Mouse (Mus musculus): ENCODE data around the gene Gm11114. TPM values are rescaled to one million over a fixed set of nuclear protein-coding genes. Genes with fewer than 3 reads are reported as not detected.

Gm11114 gene
- polyA plus RNA-seq, 1 experiment from 2014 or later = not detected

DNA sequence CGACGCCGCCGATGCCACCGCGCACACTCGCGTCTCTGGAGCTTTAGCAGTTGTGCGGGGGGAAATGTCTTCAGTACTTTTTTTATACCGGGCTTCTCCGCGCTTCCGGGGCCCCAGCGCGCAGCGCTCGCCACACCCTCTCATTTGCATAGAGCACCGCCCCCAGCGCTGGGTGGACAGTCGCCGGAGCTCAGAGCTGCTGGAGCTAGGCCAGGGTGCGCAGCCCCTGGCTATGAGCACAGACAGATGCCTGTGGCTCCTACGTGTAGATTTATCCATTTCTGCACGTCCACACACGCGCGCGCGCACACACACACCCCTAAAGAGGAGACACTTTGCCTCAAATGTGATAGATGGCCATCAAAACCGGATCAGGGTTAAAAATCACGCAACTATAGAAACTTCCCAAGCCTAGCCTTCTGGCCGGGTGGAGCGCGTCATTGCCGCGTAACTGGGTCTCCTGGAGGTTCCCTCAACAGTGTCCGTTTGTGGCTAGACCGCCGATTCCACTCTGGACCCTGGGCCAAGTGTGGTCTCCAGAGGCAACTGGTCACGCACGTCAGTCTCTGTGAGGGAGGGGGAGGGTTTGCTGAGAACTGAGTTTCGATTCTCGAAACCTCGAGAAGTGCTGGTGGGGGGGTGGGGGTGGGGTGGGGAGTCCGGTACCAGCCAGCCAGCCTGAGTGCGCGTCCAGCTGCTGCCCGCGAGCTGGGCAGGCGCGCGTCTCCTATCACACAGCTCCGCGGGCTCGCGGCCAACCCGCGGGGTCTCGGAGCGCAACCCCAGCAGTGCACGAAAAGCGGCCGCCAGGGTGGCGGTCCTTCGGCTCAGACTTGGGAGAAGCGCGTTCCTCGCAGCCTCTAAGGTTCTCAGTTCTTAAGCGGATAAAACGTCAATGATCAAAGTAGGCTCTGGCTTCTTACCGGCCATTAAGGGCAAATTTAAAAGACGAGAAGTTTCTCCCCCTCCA lies 15.0 kb downstream of the Gm11114 start, which contains the start of gene Tent5a:
Gene Tent5a, minus strand, starts transcription at position 107 of the 970 bp plus-strand sequence.
- Histone ChIP-seq H3K36me3 (ENCODE audit: poor library complexity, severe bottlenecking) (no peaks in the 10 kb centered on the region), H3K4me2 (peak within 1 kb of the TSS; percentile 94), H3K9me3 (replicated peaks) (no peaks in the 10 kb centered on the region), H3K4me3 (peak within 1 kb of the TSS; percentile 67), H3K4me1 (peaks cover 14% of the 10 kb centered on the region), H3K27ac (no peak within 1 kb of the TSS), H3K9ac (peak within 1 kb of the TSS; percentile 64), H3K27me3 (peaks cover 25% of the 10 kb centered on the region)
- under 1% methylated on average over 72 of the region's 72 CpGs for WGBS
- peak; percentile 88 for ATAC-seq

DNA sequence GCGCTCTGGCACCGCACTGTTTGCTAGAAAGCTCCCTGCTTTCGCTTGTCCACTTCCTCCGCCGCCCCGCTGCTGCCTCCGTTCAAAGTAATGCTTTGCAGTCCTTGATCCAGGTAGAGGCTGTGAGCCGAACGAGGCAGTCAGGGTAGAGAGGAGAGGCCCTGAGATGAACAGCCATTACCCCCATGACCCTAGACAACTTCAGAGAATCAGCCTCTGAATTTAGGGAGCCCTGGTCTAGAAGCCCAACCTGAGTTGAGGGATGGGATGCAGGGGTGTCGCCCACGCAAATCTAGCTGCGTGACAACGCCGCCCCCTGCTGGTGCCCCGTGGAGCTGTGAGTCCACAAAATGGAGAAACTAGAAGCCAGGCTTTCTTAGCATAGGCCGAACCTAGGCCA lies 15.7 kb downstream of the Gm11114 start:
- H3K9ac ChIP-seq = peak overlapping the region; percentile 64
- peak overlapping the region; percentile 94 for H3K4me2 ChIP-seq
- no peaks in the 10 kb centered on the region for H3K36me3 ChIP-seq (ENCODE audit: poor library complexity, severe bottlenecking)
- peaks cover 25% of the 10 kb centered on the region for H3K27me3 ChIP-seq
- peaks cover 14% of the 10 kb centered on the region for H3K4me1 ChIP-seq
- WGBS = 1% methylated on average over 16 of the region's 16 CpGs
- H3K27ac ChIP-seq = no peak overlapping the region
- no peaks in the 10 kb centered on the region for H3K9me3 ChIP-seq (replicated peaks)
- H3K4me3 ChIP-seq = peak overlapping the region; percentile 67
- ATAC-seq = peak; percentile 54

DNA sequence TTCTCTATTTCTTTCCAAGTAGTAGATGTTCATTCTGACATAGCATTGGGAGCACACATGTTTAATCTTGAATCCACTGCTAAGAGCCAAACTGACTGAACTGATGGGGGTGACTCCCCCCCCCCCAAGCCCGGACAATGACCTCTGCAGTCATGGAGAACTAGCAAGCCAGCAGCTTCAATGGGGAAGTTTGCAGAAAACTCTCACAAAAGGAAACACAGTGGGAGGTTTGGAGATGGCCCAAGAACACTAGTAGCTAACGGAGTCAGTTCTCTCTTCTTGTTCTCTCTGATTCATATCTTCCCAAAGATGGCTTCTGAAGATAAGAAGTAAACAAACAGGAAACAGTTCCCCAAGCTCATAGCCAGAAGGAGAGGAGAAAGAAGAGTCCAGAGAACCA lies 18.9 kb downstream of the Gm11114 start:
- Histone ChIP-seq H3K27ac (no peak overlapping the region), H3K9me3 (replicated peaks) (no peaks in the 10 kb centered on the region), H3K4me1 (peaks cover 9% of the 10 kb centered on the region), H3K27me3 (peaks cover 5% of the 10 kb centered on the region; the same call in 1 of the 2 replicates), H3K4me2 (no peak overlapping the region), H3K9ac (no peak overlapping the region), H3K4me3 (no peak overlapping the region), H3K36me3 (ENCODE audit: poor library complexity, severe bottlenecking) (no peaks in the 10 kb centered on the region)
- no peak for ATAC-seq
- 60% methylated on average over 2 of the region's 2 CpGs for WGBS

DNA sequence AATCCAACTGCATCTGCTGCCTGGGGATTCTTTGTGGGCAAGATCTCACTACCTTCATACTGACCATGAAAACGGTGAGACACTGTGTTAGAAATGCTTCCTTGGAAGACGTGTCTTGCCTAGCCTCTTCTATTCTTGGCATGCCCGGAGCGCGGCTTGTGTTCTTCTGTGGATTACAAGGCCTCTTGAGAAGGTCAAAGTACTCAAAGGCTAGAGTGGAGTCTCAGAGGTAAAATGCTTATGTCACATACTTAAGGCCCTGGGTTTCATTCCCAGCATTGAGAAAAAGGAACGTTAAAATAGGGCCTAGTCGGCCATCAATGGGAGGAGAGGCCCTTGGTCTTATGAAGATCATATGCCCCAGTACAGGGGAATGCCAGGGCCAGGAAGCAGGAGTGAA lies 23.5 kb downstream of the Gm11114 start:
- no peak overlapping the region for H3K9ac ChIP-seq
- no peak for ATAC-seq
- H3K4me1 ChIP-seq = no peaks in the 10 kb centered on the region
- no peaks in the 10 kb centered on the region for H3K9me3 ChIP-seq (replicated peaks)
- no peak overlapping the region for H3K4me2 ChIP-seq
- no peak overlapping the region for H3K27ac ChIP-seq
- 92% methylated on average over 7 of the region's 7 CpGs for WGBS
- no peak overlapping the region for H3K4me3 ChIP-seq
- H3K27me3 ChIP-seq = no peaks in the 10 kb centered on the region
- H3K36me3 ChIP-seq (ENCODE audit: poor library complexity, severe bottlenecking) = no peaks in the 10 kb centered on the region

DNA sequence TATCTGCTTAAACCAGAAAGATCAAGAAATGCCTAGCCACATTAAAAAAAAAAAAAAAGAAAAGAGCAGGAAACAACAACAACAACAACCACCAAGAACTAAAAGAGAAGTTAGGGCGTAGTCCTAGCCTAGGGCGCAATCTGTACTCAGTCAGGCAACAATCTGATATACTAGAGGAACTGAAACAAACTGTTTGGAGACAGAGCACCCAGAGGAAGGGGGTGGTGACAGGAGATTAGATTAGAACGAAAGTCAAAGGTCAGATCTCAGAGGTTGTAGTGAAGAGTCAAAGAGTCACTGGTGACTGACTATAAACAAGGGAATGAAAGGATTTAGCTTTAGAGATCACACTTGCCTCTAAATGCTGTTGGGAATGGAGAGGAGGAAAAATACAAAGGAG lies 27.7 kb downstream of the Gm11114 start:
- H3K36me3 ChIP-seq (ENCODE audit: poor library complexity, severe bottlenecking) = no peaks in the 10 kb centered on the region
- no peaks in the 10 kb centered on the region for H3K4me1 ChIP-seq
- no peaks in the 10 kb centered on the region for H3K9me3 ChIP-seq (replicated peaks)
- H3K27me3 ChIP-seq = no peaks in the 10 kb centered on the region
- no peak for ATAC-seq
- WGBS = 76% methylated on average over 3 of the region's 3 CpGs
- no peak overlapping the region for H3K9ac ChIP-seq
- H3K4me3 ChIP-seq = no peak overlapping the region
- no peak overlapping the region for H3K4me2 ChIP-seq
- no peak overlapping the region for H3K27ac ChIP-seq

DNA sequence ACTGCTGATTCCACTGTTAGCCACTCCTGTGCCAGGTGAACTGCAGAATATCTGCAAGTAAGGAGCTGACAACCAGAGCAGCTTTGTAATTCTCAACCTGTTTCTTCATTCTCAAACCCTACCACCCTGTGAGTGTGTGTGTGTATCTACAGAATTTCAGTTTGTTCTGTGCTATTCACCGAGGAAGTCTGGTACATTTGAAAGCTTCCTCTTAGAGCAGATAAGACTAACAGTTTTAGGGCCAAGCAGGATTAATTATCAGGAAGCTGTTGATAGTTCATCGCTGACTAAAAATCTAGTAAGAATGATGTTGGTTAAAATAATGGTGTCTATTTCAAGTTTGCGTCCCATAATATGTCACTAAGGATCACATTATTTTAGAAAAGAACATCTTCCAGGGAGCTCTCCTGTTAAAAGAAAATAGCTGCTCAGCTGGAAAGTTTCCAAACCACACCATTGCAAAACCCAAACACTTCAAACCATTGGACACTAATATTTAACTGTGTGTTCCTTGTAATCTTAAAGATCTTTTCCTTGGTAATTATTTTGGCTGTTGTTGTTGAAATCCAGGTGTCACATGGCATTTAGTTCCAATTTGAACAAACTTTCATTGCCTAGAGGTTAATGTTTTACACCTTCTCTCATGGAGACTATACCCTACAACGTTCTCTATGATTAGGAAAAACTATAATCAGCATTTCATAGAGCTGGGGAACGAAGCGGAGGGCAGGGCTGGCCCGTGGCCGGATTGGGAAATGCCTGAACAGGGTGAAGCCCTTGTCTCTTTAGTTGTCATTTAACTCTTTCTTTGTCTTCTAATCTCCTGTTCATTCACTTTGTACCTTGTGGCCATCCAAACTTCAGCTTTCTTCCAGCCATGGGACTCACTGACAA lies 30.6 kb downstream of the Gm11114 start:
- WGBS = 88% methylated on average over 8 of the region's 8 CpGs
- no peak for ATAC-seq

DNA sequence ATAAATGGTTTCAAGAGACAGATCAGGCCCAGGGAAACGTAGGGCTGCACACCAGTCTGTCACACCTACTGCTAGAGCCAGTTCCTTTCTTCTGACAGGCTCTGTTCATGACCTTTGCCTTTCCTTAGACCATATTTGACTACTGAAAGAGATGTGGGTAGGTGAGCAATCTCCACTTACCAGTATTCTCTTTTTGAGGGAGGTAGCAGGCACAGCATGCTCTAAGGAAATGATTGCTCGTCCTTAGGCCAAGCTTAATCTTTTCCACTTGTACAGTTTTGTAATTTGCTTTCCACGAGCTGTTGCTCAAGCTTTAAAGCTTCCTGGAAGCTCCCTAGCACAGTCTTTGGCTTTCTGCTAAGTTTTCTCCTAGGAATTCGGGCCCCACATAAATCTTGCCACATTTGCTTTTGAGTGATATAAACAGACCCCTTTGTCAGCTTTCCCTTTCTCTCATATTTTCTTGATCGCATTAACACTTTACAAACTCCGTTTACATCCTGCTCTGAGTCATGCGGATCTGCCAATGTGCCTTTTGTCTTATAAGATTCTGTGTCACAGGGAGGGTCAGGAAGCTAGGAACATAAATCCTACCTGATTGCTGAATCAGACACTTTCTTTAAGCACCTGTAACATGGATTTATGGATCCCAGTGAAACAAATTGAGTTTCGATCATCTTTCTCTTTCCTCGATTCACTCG lies 35.4 kb downstream of the Gm11114 start:
- Histone ChIP-seq H3K4me1 (no peaks in the 10 kb centered on the region), H3K4me3 (no peak overlapping the region), H3K9me3 (replicated peaks) (no peaks in the 10 kb centered on the region), H3K4me2 (no peak overlapping the region), H3K27me3 (no peaks in the 10 kb centered on the region), H3K27ac (no peak overlapping the region), H3K9ac (no peak overlapping the region), H3K36me3 (ENCODE audit: poor library complexity, severe bottlenecking) (no peaks in the 10 kb centered on the region)
- WGBS = 82% methylated on average over 10 of the region's 10 CpGs
- no peak for ATAC-seq

More for the DNA sequence above, 30.6 kb downstream of the Gm11114 start:
- Histone ChIP-seq H3K9me3 (replicated peaks) (no peaks in the 10 kb centered on the region), H3K27me3 (no peaks in the 10 kb centered on the region), H3K9ac (no peak overlapping the region), H3K27ac (no peak overlapping the region), H3K4me3 (no peak overlapping the region), H3K4me2 (no peak overlapping the region), H3K4me1 (no peaks in the 10 kb centered on the region), H3K36me3 (ENCODE audit: poor library complexity, severe bottlenecking) (no peaks in the 10 kb centered on the region)

DNA sequence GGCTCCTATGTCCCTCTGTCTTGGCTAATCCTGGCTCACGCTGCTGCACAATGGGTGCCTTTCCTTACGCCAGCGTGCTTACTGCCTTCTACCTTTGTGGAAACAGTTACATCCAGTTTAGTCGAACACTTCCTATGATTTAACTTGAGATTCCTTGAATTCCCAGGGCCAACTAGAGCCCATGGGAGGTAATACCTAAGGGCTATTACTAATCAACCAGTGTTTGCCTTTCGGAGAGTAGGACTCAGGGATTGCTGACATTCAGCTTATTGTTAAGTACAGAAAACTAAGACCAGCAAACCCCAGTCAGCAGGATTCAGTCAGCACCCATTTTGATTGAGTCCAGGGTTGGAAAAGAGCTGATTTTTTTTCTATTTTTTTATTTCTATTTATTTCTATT lies 43.0 kb downstream of the Gm11114 start:
- H3K4me1 ChIP-seq = no peaks in the 10 kb centered on the region
- no peak overlapping the region for H3K4me3 ChIP-seq

DNA sequence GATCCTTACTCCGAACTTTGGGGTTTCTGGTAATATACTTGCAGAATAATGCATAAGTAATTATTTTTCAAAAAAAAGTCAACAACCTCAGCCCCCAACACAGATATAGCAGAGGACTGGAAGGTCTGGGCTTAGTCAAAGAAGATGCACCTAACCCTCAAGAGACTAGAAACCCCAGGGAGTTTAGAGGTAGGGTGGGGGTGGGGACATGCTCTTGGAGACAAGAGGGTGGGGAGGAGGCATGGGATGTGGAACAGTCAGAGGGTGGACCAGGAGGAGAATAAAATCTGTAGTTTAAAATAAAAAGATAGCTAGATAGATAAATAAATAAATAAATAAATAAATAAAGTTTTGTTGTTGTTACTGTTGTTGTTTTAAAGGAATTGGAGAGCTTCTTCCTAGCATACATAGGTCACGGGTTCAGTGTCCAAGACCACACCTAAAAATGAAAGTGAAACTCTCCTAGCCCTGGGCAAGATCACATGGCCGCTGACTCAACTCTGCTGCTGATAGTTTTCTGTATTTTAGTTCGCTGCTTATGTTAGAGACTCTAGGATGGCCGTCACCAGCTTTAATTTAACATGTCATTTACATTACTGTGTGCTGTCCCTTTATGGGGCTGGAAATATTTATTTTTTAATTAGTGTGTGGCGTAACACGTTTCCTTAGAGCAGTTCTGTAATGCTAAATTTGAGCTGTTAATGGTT lies 44.7 kb downstream of the Gm11114 start:
- Histone ChIP-seq H3K9ac (no peak overlapping the region), H3K9me3 (replicated peaks) (no peaks in the 10 kb centered on the region), H3K27ac (no peak overlapping the region), H3K27me3 (no peaks in the 10 kb centered on the region), H3K4me2 (no peak overlapping the region), H3K36me3 (ENCODE audit: poor library complexity, severe bottlenecking) (no peaks in the 10 kb centered on the region), H3K4me3 (no peak overlapping the region), H3K4me1 (no peaks in the 10 kb centered on the region)
- WGBS = 91% methylated on average over 7 of the region's 7 CpGs
- ATAC-seq = no peak

More for the DNA sequence above, 43.0 kb downstream of the Gm11114 start:
- Histone ChIP-seq H3K9ac (no peak overlapping the region), H3K27me3 (no peaks in the 10 kb centered on the region), H3K4me2 (no peak overlapping the region), H3K36me3 (ENCODE audit: poor library complexity, severe bottlenecking) (no peaks in the 10 kb centered on the region), H3K9me3 (replicated peaks) (no peaks in the 10 kb centered on the region), H3K27ac (no peak overlapping the region)
- 57% methylated on average over 5 of the region's 5 CpGs for WGBS
- no peak for ATAC-seq
